Mouse (Mus musculus): ENCODE measurements around the gene Mul1. TPM values are rescaled to one million over a fixed set of nuclear protein-coding genes. Genes with fewer than 3 reads are reported as not detected.
A peak's percentile ranks its signal among the peaks of the same experiment; 100 is the strongest.

Gene Mul1
- total and polyA plus RNA-seq, 3 experiments: 9.2 to 41.4 (median 10.5) TPM

GRCm38 (mm10) chr4:138429778-138430177 is 4.7 kb upstream of the Mul1 start:
- Histone ChIP-seq H3K9me3 (replicated peaks) (no peaks in the 10 kb centered on the region), H3K4me1 (ENCODE audit: insufficient read depth, low read depth, low read length) (peaks cover 23% of the 10 kb centered on the region), H3K27me3 (ENCODE audit: insufficient read depth, low read length) (peaks cover 2% of the 10 kb centered on the region; the same call in 1 of the 2 replicates), H3K4me3 (ENCODE audit: low read depth, low read length) (no peak overlapping the region), H3K36me3 (replicated peaks) (no peaks in the 10 kb centered on the region)
- TF ChIP-seq POLR2AphosphoS5 (IDR thresholded peaks at IDR 0.05; ENCODE audit: insufficient replicate concordance, low read depth, low read length) (no peak), TAL1 (conservative IDR thresholded peaks at IDR 0.05; ENCODE audit: low read depth, low read length) (no peak), GATA2 (IDR thresholded peaks at IDR 0.05; ENCODE audit: borderline replicate concordance, low read depth, low read length) (no peak), CTCF (IDR thresholded peaks at IDR 0.05; ENCODE audit: low read depth, low read length) (no peak), GATA1 (IDR thresholded peaks at IDR 0.05; ENCODE audit: borderline replicate concordance, low read length) (no peak)
- DNase-seq (ENCODE audit: low spot score) (no peak), ATAC-seq (ENCODE audit: extremely low read depth, insufficient number of reproducible peaks, low FRiP score, poor library complexity, severe bottlenecking) (no peak)

- H3K36me3 ChIP-seq (replicated peaks): peaks cover 7% of the 10 kb centered on the region
- H3K4me1 ChIP-seq (ENCODE audit: insufficient read depth, low read depth, low read length): peaks cover 35% of the 10 kb centered on the region
- DNase-seq (ENCODE audit: low spot score) (no peak), ATAC-seq (ENCODE audit: extremely low read depth, insufficient number of reproducible peaks, low FRiP score, poor library complexity, severe bottlenecking) (no peak)
- no peaks in the 10 kb centered on the region for H3K9me3 ChIP-seq (replicated peaks)
- H3K27me3 ChIP-seq (ENCODE audit: insufficient read depth, low read length): no peaks in the 10 kb centered on the region
- no peak overlapping the region for H3K4me3 ChIP-seq (ENCODE audit: low read depth, low read length)
- TF ChIP-seq GATA2 (IDR thresholded peaks at IDR 0.05; ENCODE audit: borderline replicate concordance, low read depth, low read length) (no peak), POLR2AphosphoS5 (IDR thresholded peaks at IDR 0.05; ENCODE audit: insufficient replicate concordance, low read depth, low read length) (no peak), GATA1 (IDR thresholded peaks at IDR 0.05; ENCODE audit: borderline replicate concordance, low read length) (no peak), TAL1 (conservative IDR thresholded peaks at IDR 0.05; ENCODE audit: low read depth, low read length) (no peak), CTCF (IDR thresholded peaks at IDR 0.05; ENCODE audit: low read depth, low read length) (no peak)
Measured at GRCm38 (mm10) chr4:138431340-138431739, 3.1 kb upstream of the Mul1 start.

GRCm38 (mm10) chr4:138440062-138440461 is 5.6 kb downstream of the Mul1 start:
- peaks cover 79% of the 10 kb centered on the region for H3K36me3 ChIP-seq (replicated peaks)
- no peak for ATAC-seq (ENCODE audit: extremely low read depth, insufficient number of reproducible peaks, low FRiP score, poor library complexity, severe bottlenecking)

GRCm38 (mm10) chr4:138444941-138445340 is 10.5 kb downstream of the Mul1 start:
- DNase-seq (ENCODE audit: low spot score): no peak
- peaks cover 35% of the 10 kb centered on the region for H3K36me3 ChIP-seq (replicated peaks)
- no peak for TF ChIP-seq TAL1 (conservative IDR thresholded peaks at IDR 0.05; ENCODE audit: low read depth, low read length)
- no peak for TF ChIP-seq GATA1 (IDR thresholded peaks at IDR 0.05; ENCODE audit: borderline replicate concordance, low read length)
- TF ChIP-seq POLR2AphosphoS5 (IDR thresholded peaks at IDR 0.05; ENCODE audit: insufficient replicate concordance, low read depth, low read length): no peak
- no peak for TF ChIP-seq CTCF (IDR thresholded peaks at IDR 0.05; ENCODE audit: low read depth, low read length)
- TF ChIP-seq GATA2 (IDR thresholded peaks at IDR 0.05; ENCODE audit: borderline replicate concordance, low read depth, low read length): no peak
- no peak overlapping the region for H3K4me3 ChIP-seq (ENCODE audit: low read depth, low read length)
- peaks cover 6% of the 10 kb centered on the region; the same call in 1 of the 2 replicates for H3K4me1 ChIP-seq (ENCODE audit: insufficient read depth, low read depth, low read length)
- no peaks in the 10 kb centered on the region for H3K9me3 ChIP-seq (replicated peaks)
- H3K27me3 ChIP-seq (ENCODE audit: insufficient read depth, low read length): peaks cover 5% of the 10 kb centered on the region
- no peak for ATAC-seq (ENCODE audit: extremely low read depth, insufficient number of reproducible peaks, low FRiP score, poor library complexity, severe bottlenecking)

More at GRCm38 (mm10) chr4:138440062-138440461, 5.6 kb downstream of the Mul1 start:
- Histone ChIP-seq H3K9me3 (replicated peaks) (no peaks in the 10 kb centered on the region), H3K4me3 (ENCODE audit: low read depth, low read length) (no peak overlapping the region), H3K27me3 (ENCODE audit: insufficient read depth, low read length) (no peaks in the 10 kb centered on the region; the same call in 1 of the 2 replicates), H3K4me1 (ENCODE audit: insufficient read depth, low read depth, low read length) (peaks cover 26% of the 10 kb centered on the region)
- DNase-seq (ENCODE audit: low spot score): no peak
- no peak for TF ChIP-seq GATA1 (IDR thresholded peaks at IDR 0.05; ENCODE audit: borderline replicate concordance, low read length)
- no peak for TF ChIP-seq TAL1 (conservative IDR thresholded peaks at IDR 0.05; ENCODE audit: low read depth, low read length)
- TF ChIP-seq CTCF (IDR thresholded peaks at IDR 0.05; ENCODE audit: low read depth, low read length): no peak
- TF ChIP-seq GATA2 (IDR thresholded peaks at IDR 0.05; ENCODE audit: borderline replicate concordance, low read depth, low read length): no peak

- ATAC-seq (ENCODE audit: extremely low read depth, insufficient number of reproducible peaks, low FRiP score, poor library complexity, severe bottlenecking) (no peak), DNase-seq (ENCODE audit: low spot score) (no peak)
- peaks cover 9% of the 10 kb centered on the region for H3K27me3 ChIP-seq (ENCODE audit: insufficient read depth, low read length)
- no peak overlapping the region for H3K4me3 ChIP-seq (ENCODE audit: low read depth, low read length)
- H3K4me1 ChIP-seq (ENCODE audit: insufficient read depth, low read depth, low read length): peaks cover 6% of the 10 kb centered on the region; the same call in 1 of the 2 replicates
- TF ChIP-seq POLR2AphosphoS5 (IDR thresholded peaks at IDR 0.05; ENCODE audit: insufficient replicate concordance, low read depth, low read length) (no peak), GATA1 (IDR thresholded peaks at IDR 0.05; ENCODE audit: borderline replicate concordance, low read length) (no peak), CTCF (IDR thresholded peaks at IDR 0.05; ENCODE audit: low read depth, low read length) (no peak), GATA2 (IDR thresholded peaks at IDR 0.05; ENCODE audit: borderline replicate concordance, low read depth, low read length) (no peak), TAL1 (conservative IDR thresholded peaks at IDR 0.05; ENCODE audit: low read depth, low read length) (no peak)
- no peaks in the 10 kb centered on the region for H3K9me3 ChIP-seq (replicated peaks)
- H3K36me3 ChIP-seq (replicated peaks): peaks cover 15% of the 10 kb centered on the region
Measured at GRCm38 (mm10) chr4:138446981-138447380, 12.5 kb downstream of the Mul1 start.

- Histone ChIP-seq H3K4me1 (ENCODE audit: insufficient read depth, low read depth, low read length) (peaks cover 6% of the 10 kb centered on the region; the same call in 1 of the 2 replicates), H3K9me3 (replicated peaks) (no peaks in the 10 kb centered on the region), H3K27me3 (ENCODE audit: insufficient read depth, low read length) (peaks cover 11% of the 10 kb centered on the region), H3K4me3 (ENCODE audit: low read depth, low read length) (no peak overlapping the region), H3K36me3 (replicated peaks) (peaks cover 11% of the 10 kb centered on the region)
- TF ChIP-seq GATA1 (IDR thresholded peaks at IDR 0.05; ENCODE audit: borderline replicate concordance, low read length) (no peak), CTCF (IDR thresholded peaks at IDR 0.05; ENCODE audit: low read depth, low read length) (peak; percentile 78)
- ATAC-seq (ENCODE audit: extremely low read depth, insufficient number of reproducible peaks, low FRiP score, poor library complexity, severe bottlenecking): peak; percentile 77
- peak; percentile 78 for DNase-seq (ENCODE audit: low spot score)
Measured at GRCm38 (mm10) chr4:138447387-138447786, 12.9 kb downstream of the Mul1 start.

Measured in G1E (cell line).